Mouse (Mus musculus) neural tube, embryonic 12.5 days (tissue): ENCODE data around the gene Arid1b. TPM values are rescaled to one million over a fixed set of nuclear protein-coding genes. Genes with fewer than 3 reads are reported as not detected.

Experiments
- ATAC-seq: fragments of 200-750 bp; cut with Nextera tagmentation; 2 replicates; pipeline ENCODE4 v1.8.0; 2017; ENCODE audit warnings: low read depth, mild to moderate bottlenecking, moderate TSS enrichment, moderate library complexity; ENCODE audit not compliant: low FRiP score
- H3K27ac ChIP-seq: fragments of 300-500 bp; sonication (generic); 2 replicates; pipeline ENCODE4 v1.5.1; 2016
- H3K27me3 ChIP-seq: fragments of 300-500 bp; sonication (generic); replicated peaks from 2 replicates; pipeline ENCODE4 v1.6.1; 2016; ENCODE audit warnings: mild to moderate bottlenecking
- H3K36me3 ChIP-seq: fragments of 300-500 bp; sonication (generic); 2 replicates; pipeline ENCODE4 v1.6.1; 2016; ENCODE audit warnings: mild to moderate bottlenecking
- H3K4me1 ChIP-seq: fragments of 300-500 bp; sonication (generic); 2 replicates; pipeline ENCODE4 v1.6.1; 2016
- H3K4me2 ChIP-seq: fragments of 300-500 bp; sonication (generic); replicated peaks from 2 replicates; pipeline ENCODE4 v1.6.1; 2016; ENCODE audit warnings: mild to moderate bottlenecking
- H3K4me3 ChIP-seq: fragments of 300-500 bp; sonication (generic); 2 replicates; pipeline ENCODE4 v1.5.1; 2016
- H3K9ac ChIP-seq: fragments of 300-500 bp; sonication (generic); 2 replicates; pipeline ENCODE4 v1.6.1; 2016; ENCODE audit warnings: mild to moderate bottlenecking
- H3K9me3 ChIP-seq: fragments of 300-500 bp; sonication (generic); 2 replicates; pipeline ENCODE4 v1.6.1; 2016; ENCODE audit warnings: mild to moderate bottlenecking
- WGBS: fragments of 180-500 bp; shearing (Covaris S2); methylation state at CpG from one replicate; pipeline ENCODE4 v1.1.7; 2016; 5-methylcytosine and 5-hydroxymethylcytosine counted together
- polyA plus RNA-seq: library from polyadenylated mRNA; unstranded; fragments of >200 nt; fragmentation: Nextera tagmentation; extraction: Ambion mirVana; gene quantifications from 2 replicates; pipeline ENCODE4 v1.2.1, GENCODE M21; 2016

Arid1b gene
- polyA plus RNA-seq, 1 experiment from 2014 or later: 18.7 TPM

DNA sequence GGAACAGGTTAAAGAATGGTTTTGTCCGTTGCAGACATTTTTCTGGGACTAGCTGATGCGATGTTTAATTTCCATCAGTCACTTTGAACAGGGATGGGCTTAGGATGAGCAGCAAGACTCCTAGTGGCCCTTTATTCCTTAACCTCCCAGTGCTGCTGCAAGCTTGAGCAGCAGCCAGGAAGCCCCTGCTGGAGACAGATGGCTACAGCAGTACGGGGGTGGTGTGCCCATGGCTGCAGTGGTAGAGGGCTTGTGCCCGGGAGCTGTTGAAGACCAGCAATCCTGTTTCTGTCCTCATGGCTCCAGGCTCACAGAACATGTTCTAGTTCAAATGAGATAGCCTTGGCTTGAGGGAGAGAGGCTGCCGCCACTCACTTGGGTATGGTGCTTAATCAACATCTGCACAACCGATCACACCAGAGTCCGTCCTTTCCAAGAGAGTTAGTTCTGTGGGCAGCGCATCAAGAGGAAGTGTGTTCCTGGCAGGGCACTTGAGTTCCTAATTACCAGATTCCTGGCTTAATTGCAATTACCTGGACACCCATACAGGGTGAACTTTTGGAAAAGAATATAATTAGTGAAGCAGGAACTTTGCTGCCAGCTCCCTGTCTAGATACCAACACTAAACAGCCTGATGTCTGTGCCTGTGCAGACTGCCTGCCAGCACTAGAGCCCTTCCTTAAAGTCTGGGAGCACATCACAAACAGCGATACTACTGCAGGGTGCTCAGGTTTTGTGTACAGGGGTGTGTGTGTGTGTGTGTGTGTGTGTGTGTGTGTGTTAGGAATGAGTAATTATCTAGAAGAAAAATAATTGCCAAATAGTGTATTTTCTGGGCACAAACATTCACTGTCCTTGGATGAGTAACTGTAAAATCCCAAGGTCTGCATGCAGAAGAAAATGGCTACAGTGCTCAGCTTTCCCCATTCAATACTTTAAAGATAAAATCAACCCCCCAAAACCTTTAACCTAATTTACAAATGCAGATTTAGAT, 224.0 kb downstream of the Arid1b start:
- no peak overlapping the region for H3K27ac ChIP-seq
- no peak for ATAC-seq
- no peaks in the 10 kb centered on the region for H3K27me3 ChIP-seq
- H3K9ac ChIP-seq: no peak overlapping the region
- H3K9me3 ChIP-seq: no peaks in the 10 kb centered on the region
- no peak overlapping the region for H3K4me2 ChIP-seq
- H3K4me1 ChIP-seq: peaks cover 39% of the 10 kb centered on the region
- H3K4me3 ChIP-seq: no peak overlapping the region
- 79% methylated on average over 9 of the region's 9 CpGs for WGBS
- H3K36me3 ChIP-seq: no peaks in the 10 kb centered on the region

DNA sequence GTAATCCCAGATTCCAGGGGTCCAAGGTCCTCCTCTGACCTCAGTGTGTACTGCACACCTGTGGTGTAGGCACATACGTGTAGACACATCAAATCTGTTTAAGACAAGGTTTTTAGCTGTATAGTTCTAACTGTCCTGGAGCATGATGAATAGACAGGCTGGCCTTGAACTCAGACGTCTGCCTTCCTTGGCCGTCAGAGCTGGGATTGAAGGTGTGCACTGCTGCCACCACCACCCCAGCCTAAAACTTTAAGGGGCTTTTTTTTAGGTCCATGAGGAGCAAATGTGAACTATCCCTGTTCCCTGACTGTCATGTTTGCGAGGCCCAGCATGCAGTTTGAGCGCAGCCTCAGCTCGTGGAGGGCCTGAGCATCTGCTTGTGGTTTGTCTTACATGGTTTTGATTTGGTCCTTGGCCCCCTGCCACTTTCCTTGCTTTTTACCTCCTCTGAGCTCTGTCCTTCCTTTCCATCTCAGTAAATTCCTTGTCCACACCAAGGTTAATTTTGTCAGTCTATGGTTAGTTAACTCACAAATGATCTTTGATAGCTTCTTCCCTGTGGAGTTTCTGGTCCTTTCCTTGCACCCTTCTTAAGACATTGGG, 224.9 kb downstream of the Arid1b start:
- ATAC-seq: no peak
- H3K4me1 ChIP-seq: peaks cover 33% of the 10 kb centered on the region
- WGBS: 82% methylated on average over 6 of the region's 6 CpGs

DNA sequence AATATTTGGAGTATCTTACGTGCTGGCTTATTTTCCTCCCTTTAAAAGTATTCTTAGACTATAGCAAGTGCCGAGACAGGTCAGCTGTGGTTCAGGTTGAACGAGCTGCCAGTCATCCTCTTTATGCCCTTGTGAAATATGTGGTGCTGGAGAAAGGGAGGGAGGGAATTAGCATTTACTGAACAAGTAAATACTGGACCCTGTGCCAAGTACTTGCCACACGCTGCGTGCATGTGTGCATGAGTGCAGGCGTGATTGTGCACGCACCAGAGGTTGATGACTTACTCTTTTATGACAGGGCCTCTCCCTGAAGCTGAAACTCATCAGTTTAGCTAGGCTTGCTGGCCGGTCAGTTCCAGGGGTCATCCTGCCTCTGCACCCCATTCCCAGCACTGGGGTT, 226.9 kb downstream of the Arid1b start:
- peak; percentile 27; the same call in 1 of the 2 replicates for ATAC-seq
- no peak overlapping the region for H3K4me2 ChIP-seq
- no peaks in the 10 kb centered on the region for H3K9me3 ChIP-seq
- 42% methylated on average over 8 of the region's 8 CpGs for WGBS
- no peak overlapping the region for H3K4me3 ChIP-seq
- peaks cover 30% of the 10 kb centered on the region for H3K4me1 ChIP-seq
- H3K27ac ChIP-seq: peak overlapping the region; percentile 53; the same call in 1 of the 2 replicates
- H3K9ac ChIP-seq: no peak overlapping the region
- H3K36me3 ChIP-seq: no peaks in the 10 kb centered on the region
- no peaks in the 10 kb centered on the region for H3K27me3 ChIP-seq

More for the DNA sequence above, 224.9 kb downstream of the Arid1b start:
- H3K9ac ChIP-seq: no peak overlapping the region
- H3K27ac ChIP-seq: no peak overlapping the region
- no peak overlapping the region for H3K4me3 ChIP-seq
- H3K9me3 ChIP-seq: no peaks in the 10 kb centered on the region
- H3K4me2 ChIP-seq: no peak overlapping the region
- H3K27me3 ChIP-seq: no peaks in the 10 kb centered on the region
- no peaks in the 10 kb centered on the region for H3K36me3 ChIP-seq

DNA sequence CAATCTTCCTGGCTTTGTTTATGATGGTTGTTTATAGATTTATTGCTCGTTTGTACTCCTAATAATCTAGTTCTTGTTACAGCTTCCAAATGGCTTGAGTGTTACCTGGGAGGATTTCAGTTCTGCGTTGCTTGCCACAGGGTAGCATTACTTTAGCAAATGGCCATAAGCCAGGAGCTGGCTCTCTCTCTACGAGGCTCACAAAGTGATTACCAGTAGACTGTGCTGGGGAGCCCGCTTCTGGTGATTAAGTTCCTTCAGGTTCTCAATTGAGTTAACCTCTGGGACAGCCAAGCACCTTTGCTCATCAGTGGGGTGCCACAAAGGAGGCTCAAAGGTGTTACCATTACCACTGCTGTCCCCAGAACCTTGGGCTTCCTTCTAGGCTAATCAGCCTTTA, 227.4 kb downstream of the Arid1b start:
- peaks cover 35% of the 10 kb centered on the region for H3K4me1 ChIP-seq
- no peak overlapping the region for H3K4me2 ChIP-seq
- H3K27ac ChIP-seq: no peak overlapping the region
- H3K9ac ChIP-seq: no peak overlapping the region
- H3K36me3 ChIP-seq: no peaks in the 10 kb centered on the region
- ATAC-seq: no peak
- no peak overlapping the region for H3K4me3 ChIP-seq
- no peaks in the 10 kb centered on the region for H3K27me3 ChIP-seq
- WGBS: 45% methylated on average over 4 of the region's 4 CpGs
- H3K9me3 ChIP-seq: no peaks in the 10 kb centered on the region

DNA sequence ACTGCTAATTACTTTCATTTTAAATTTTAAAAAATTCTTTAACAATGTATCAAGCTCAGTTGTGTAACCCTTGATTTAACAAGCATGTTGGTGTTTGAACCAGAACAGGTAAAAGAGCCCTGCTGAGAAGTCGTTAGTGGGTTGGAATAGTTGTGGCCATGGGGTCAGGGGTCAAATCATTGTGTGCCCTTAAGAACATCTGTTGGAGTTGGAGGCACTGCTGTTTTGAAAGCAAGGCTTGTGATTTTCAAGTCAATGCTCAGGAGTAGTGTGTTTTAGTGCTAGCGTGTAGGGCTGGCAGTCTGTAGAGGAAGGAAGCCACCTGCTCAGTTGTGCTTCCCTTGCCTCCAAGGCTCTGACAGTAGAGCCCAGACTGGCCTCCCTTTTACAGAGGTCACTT, 228.7 kb downstream of the Arid1b start:
- H3K4me1 ChIP-seq: peaks cover 38% of the 10 kb centered on the region

DNA sequence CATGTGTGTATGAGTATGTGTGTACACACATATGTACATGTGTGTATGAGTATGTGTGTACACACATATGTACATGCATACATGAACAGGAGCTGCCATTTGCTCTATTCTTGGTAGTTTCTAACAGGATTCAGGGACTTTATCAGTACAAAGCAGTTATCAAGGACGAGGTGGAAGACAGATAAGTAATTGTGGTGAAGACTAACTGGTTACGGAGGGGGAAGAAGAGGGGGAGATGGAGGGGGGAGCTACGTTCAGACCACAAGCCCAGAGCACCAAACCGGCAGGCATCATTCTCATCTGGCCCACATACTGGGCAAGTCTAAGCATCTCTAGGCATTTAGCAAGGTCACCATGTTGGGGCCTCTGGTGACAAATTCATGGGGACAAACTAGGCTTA, 230.8 kb downstream of the Arid1b start:
- Histone ChIP-seq H3K4me1 (peaks cover 52% of the 10 kb centered on the region), H3K4me2 (no peak overlapping the region), H3K27ac (no peak overlapping the region), H3K9ac (no peak overlapping the region), H3K4me3 (no peak overlapping the region), H3K27me3 (no peaks in the 10 kb centered on the region), H3K36me3 (no peaks in the 10 kb centered on the region), H3K9me3 (no peaks in the 10 kb centered on the region)
- ATAC-seq: no peak
- 85% methylated on average over 4 of the region's 4 CpGs for WGBS

More for the DNA sequence above, 228.7 kb downstream of the Arid1b start:
- ATAC-seq: no peak
- Histone ChIP-seq H3K27ac (no peak overlapping the region), H3K36me3 (no peaks in the 10 kb centered on the region), H3K9me3 (no peaks in the 10 kb centered on the region), H3K9ac (no peak overlapping the region), H3K27me3 (no peaks in the 10 kb centered on the region), H3K4me2 (no peak overlapping the region), H3K4me3 (no peak overlapping the region)
- WGBS: 18% methylated on average over 2 of the region's 2 CpGs

DNA sequence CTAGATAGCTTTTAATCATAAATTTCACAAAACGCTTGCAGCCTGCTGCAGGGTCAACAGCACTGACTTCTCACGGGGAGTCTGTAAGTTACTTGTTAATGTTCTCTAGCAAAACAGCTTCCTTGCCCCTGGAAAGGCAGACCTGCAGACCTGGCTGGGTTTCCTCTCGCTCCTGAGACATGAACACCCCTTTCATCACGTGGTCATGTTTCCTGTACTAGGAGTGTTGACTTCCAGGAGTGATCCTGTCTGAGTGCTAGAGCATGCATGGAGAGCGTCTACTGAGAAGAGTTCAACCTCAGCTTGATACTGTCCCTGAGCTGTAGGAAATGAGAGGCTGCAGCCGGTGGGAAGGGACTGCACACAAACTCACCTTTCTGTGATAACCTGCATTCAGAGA, 233.0 kb downstream of the Arid1b start:
- 78% methylated on average over 6 of the region's 6 CpGs for WGBS
- Histone ChIP-seq H3K4me3 (no peak overlapping the region), H3K27ac (no peak overlapping the region), H3K4me2 (no peak overlapping the region), H3K4me1 (peaks cover 33% of the 10 kb centered on the region), H3K36me3 (no peaks in the 10 kb centered on the region), H3K9me3 (no peaks in the 10 kb centered on the region), H3K27me3 (no peaks in the 10 kb centered on the region), H3K9ac (no peak overlapping the region)
- no peak for ATAC-seq

DNA sequence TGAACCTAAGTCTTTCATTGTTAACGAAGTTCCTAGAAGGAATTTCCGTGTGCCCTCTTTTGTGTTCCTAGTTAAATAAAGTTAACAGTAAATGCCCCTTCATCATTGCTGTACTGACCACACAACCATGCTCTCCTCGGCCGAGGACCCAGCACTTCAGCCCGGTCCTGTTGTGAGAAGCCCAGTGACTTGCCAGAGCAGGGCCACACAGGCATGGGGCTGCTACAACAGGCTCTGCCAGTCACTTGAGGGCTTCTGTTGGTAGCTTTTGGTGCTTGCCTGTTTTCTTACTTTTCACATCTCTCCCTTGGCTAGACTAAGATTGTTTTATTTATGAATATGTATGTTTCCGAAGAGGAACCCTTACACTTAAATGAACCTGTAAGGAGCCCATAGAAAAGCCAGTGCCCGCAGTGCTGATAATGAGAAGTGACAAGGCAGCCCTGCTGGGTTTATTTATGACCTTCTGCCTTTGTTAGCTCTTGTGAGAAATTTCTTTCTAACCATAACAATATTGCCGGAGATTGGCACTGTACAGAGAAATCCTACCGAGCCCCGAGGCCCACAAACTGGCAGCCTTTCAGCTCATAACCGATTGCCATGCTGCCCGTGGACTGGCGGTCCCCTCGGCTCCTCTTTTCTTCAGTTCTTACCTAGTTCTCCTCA, 234.0 kb downstream of the Arid1b start:
- H3K4me1 ChIP-seq: peaks cover 36% of the 10 kb centered on the region
- no peak overlapping the region for H3K9ac ChIP-seq
- H3K27me3 ChIP-seq: no peaks in the 10 kb centered on the region
- H3K4me3 ChIP-seq: no peak overlapping the region
- peak overlapping the region; percentile 39 for H3K27ac ChIP-seq
- H3K36me3 ChIP-seq: no peaks in the 10 kb centered on the region
- 44% methylated on average over 14 of the region's 14 CpGs for WGBS
- H3K9me3 ChIP-seq: no peaks in the 10 kb centered on the region
- ATAC-seq: no peak
- H3K4me2 ChIP-seq: peak overlapping the region; percentile 17; the same call in 1 of the 2 replicates

DNA sequence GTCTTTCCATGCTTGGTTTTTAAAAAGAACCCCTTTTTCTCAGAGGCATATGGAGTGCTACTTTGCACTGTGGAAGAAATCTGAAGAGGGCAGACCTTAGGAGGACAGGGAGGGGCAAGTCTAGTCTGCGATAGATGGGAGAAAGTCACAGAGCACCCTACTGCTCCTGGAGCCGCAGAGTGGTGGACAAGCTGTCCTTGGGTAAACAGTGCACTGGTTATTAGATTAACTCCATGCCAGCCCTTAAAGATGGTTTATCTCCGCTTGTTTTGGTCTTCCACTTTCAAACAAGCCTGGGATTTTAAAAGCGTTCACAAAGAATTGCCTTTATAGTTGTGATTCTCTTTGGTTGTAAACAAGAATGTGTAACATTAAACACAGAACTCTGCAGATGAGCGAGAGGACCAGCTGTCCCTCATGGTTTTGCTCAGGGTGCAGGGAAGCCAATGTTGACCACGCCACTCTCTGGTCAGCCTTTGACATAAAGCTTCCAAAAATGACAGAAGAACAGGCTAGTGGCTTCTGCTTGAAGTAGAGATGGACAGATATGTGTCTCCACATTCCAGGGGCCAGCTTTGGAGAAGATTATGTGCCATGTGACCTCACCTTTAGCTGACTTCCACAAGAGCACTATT, 234.6 kb downstream of the Arid1b start:
- peak overlapping the region; percentile 39 for H3K27ac ChIP-seq
- no peak overlapping the region for H3K4me3 ChIP-seq
- peak overlapping the region; percentile 17; the same call in 1 of the 2 replicates for H3K4me2 ChIP-seq
- H3K9me3 ChIP-seq: no peaks in the 10 kb centered on the region
- H3K27me3 ChIP-seq: no peaks in the 10 kb centered on the region
- peaks cover 36% of the 10 kb centered on the region for H3K4me1 ChIP-seq
- no peaks in the 10 kb centered on the region for H3K36me3 ChIP-seq
- 77% methylated on average over 6 of the region's 6 CpGs for WGBS
- no peak overlapping the region for H3K9ac ChIP-seq
- no peak for ATAC-seq

DNA sequence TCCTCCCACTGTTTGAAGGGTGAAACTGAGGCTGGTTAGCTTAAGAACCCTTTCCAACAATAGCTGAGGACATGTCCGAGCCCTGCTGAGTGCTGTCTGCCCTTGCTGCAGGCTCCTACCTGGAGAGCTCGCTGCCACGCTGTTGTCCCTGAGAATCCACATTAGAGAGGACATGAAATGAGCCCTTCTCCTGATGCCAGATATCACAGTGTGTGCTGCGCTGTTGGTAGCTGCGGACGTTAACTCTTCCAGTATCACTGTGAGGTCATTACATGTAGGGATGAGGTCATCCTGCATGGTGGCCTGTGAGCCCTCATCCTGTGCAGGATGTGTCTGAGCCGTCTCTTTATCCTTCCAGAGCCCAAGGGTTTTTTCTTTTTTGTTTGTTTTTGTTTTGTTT, 235.9 kb downstream of the Arid1b start:
- no peaks in the 10 kb centered on the region for H3K27me3 ChIP-seq
- H3K4me2 ChIP-seq: no peak overlapping the region
- no peaks in the 10 kb centered on the region for H3K36me3 ChIP-seq
- H3K9me3 ChIP-seq: no peaks in the 10 kb centered on the region
- ATAC-seq: no peak
- no peak overlapping the region for H3K27ac ChIP-seq
- 74% methylated on average over 7 of the region's 7 CpGs for WGBS
- peaks cover 40% of the 10 kb centered on the region for H3K4me1 ChIP-seq
- H3K9ac ChIP-seq: no peak overlapping the region
- no peak overlapping the region for H3K4me3 ChIP-seq

DNA sequence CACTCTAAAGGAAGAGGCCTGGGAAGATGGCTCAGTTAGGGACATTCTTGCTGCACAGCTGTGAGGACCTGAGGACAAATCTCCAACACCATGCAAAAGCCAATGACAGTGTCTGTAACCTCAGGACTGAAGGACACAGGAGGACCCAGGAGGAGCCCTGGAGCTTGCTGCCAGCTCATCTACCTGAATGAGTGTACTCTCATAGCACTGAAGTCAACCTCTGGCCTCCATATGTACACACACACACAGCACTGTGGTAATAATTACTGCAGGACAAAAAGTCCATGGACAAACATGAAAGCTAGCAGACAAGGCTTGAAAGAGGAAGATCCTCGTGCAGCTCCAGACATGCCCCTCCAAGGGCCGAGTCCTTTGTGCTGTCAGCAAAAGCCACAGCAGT, 238.0 kb downstream of the Arid1b start:
- H3K27me3 ChIP-seq: no peaks in the 10 kb centered on the region
- H3K4me1 ChIP-seq: peaks cover 49% of the 10 kb centered on the region
- WGBS: 69% methylated on average over 2 of the region's 2 CpGs
- H3K36me3 ChIP-seq: no peaks in the 10 kb centered on the region
- no peak overlapping the region for H3K9ac ChIP-seq
- H3K9me3 ChIP-seq: no peaks in the 10 kb centered on the region
- ATAC-seq: no peak
- no peak overlapping the region for H3K4me3 ChIP-seq
- no peak overlapping the region for H3K27ac ChIP-seq
- H3K4me2 ChIP-seq: no peak overlapping the region

DNA sequence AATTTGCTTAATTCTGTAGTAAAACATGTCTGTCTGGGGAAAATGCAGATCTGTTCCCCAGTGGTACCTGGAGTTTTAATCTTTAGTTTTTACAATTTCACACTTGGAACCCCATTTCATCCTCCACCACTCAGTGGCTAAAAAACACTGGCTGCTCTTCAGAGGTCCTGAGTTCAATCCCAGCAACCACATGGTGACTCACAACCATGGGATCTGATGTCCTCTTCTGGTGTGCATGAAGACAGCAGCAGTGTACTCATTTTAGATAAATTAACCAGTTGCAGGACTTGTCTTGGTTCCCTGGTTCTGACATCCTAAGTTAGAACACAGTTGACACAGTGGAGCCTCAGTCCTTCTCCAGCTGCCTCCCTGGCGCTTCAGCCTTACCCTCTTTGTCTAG, 239.9 kb downstream of the Arid1b start:
- Histone ChIP-seq H3K27me3 (no peaks in the 10 kb centered on the region), H3K4me1 (peaks cover 50% of the 10 kb centered on the region), H3K36me3 (no peaks in the 10 kb centered on the region), H3K4me3 (no peak overlapping the region), H3K9ac (no peak overlapping the region), H3K9me3 (no peaks in the 10 kb centered on the region), H3K4me2 (no peak overlapping the region), H3K27ac (no peak overlapping the region)
- ATAC-seq: no peak
- 96% methylated on average over 1 of the region's 1 CpGs for WGBS
